Mouse (Mus musculus) inflammation-experienced regulatory T-cells, adult 16 weeks (primary cell): ENCODE results near the gene Sez6l2. TPM values are rescaled to one million over a fixed set of nuclear protein-coding genes. Genes with fewer than 3 reads are reported as not detected.

Experiments used
- polyA plus RNA-seq: library from polyadenylated mRNA; unstranded; fragments of 100-300 nt; shearing (Covaris generic); gene quantifications from one replicate; pipeline ENCODE4 v1.2.1, GENCODE M21; 2017

The Sez6l2 gene
- polyA plus RNA-seq, result 0.65 TPM

GRCm38 (mm10) chr7:126949793-126950646 is at the start of gene Sez6l2:
Gene Sez6l2, plus strand, starts transcription at chr7:126950563.

DNA sequence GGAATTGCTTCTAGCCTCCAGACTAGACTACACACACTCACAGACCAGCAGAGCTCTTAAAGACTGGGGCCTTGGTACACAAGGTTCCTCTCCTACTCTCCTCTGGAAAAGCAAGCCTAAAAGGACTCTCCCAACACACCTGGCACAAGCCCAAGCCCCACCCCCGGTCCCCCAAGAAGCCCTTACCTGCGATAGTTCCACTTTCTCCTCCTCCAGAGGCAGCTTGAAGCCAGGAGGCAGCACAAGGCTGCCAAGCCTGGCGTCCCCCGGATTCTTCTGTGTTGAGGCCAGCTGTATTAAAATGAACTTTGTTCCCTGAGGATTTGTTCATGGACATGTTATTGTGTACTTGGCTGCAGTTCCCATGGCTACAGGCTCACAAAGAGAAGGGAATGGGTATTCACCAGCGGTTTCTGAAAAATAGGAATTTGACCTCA is 27.7 kb upstream of the Sez6l2 start, which contains the start of gene Tmem219:
TSS of gene Tmem219 (minus strand) at position 294 of the 437 bp plus-strand sequence.

GRCm38 (mm10) chr7:126928384-126929037 is 21.9 kb upstream of the Sez6l2 start, which contains the start of gene Kctd13:
Gene Kctd13, plus strand, starts transcription at chr7:126928879.

GRCm38 (mm10) chr7:126949403-126949792 is 965 bp upstream of the Sez6l2 start, which contains the start of gene Asphd1:
Gene Asphd1, minus strand, starts transcription at chr7:126949582.

DNA sequence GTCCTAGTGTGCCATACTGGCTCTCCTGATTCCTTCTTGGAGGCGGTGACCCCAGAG is 25.4 kb downstream of the Sez6l2 start, which contains the start of gene Cdipt:
TSS of gene Cdipt (plus strand) at position 22 of the 57 bp plus-strand sequence.

GRCm38 (mm10) chr7:126975950-126976866 is 25.8 kb downstream of the Sez6l2 start, which contains the start of gene Cdiptos:
Gene Cdiptos, minus strand, starts transcription at chr7:126976098.

GRCm38 (mm10) chr7:127014320-127014719 is 64.0 kb downstream of the Sez6l2 start, which contains the start of gene Mvp:
Gene Mvp, minus strand, starts transcription at chr7:127014621.

GRCm38 (mm10) chr7:127016481-127016485 is 65.9 kb downstream of the Sez6l2 start, which contains the start of gene Pagr1b:
Gene Pagr1b, minus strand, starts transcription at chr7:127016484.

GRCm38 (mm10) chr7:127016971-127017949 is 66.9 kb downstream of the Sez6l2 start, which contains the start of gene Pagr1a:
Gene Pagr1a, minus strand, starts transcription at chr7:127017352.

Other genes starting within 250 kb of the Sez6l2 start
- gene Coro1a, start 242.8 kb upstream of the Sez6l2 start, polyA plus RNA-seq, result 3,429 TPM
- 33.0 TPM for gene Mapk3, start 191.0 kb upstream of the Sez6l2 start, polyA plus RNA-seq
- gene Gdpd3, start 184.2 kb upstream of the Sez6l2 start, polyA plus RNA-seq, result 1.9 TPM
- 379 TPM for gene Ypel3, start 173.6 kb upstream of the Sez6l2 start, polyA plus RNA-seq
- gene Tbx6, start 169.1 kb upstream of the Sez6l2 start, polyA plus RNA-seq, result 4.7 TPM
- 458 TPM for gene Ppp4c, start 158.1 kb upstream of the Sez6l2 start, polyA plus RNA-seq
- gene Fam57b, start 152.9 kb upstream of the Sez6l2 start, polyA plus RNA-seq, result not detected
- not detected for gene 4930451I11Rik, start 118.9 kb upstream of the Sez6l2 start, polyA plus RNA-seq
- gene Doc2a, start 103.1 kb upstream of the Sez6l2 start, polyA plus RNA-seq, result not detected
- gene Hirip3, start 88.6 kb upstream of the Sez6l2 start, polyA plus RNA-seq, result 18.3 TPM
- gene Ino80e, start 88.2 kb upstream of the Sez6l2 start, polyA plus RNA-seq, result 103 TPM
- 71.5 TPM for gene Taok2, start 65.9 kb upstream of the Sez6l2 start, polyA plus RNA-seq
- gene Tmem219, start 27.6 kb upstream of the Sez6l2 start, polyA plus RNA-seq, result 50.5 TPM
- 12.3 TPM for gene Kctd13, start 21.7 kb upstream of the Sez6l2 start, polyA plus RNA-seq
- not detected for gene Asphd1, start 981 bp upstream of the Sez6l2 start, polyA plus RNA-seq
- gene Cdipt, start 25.4 kb downstream of the Sez6l2 start, polyA plus RNA-seq, result 358 TPM
- gene Cdiptos, start 25.5 kb downstream of the Sez6l2 start, polyA plus RNA-seq, result 3.1 TPM
- gene Mvp, start 64.1 kb downstream of the Sez6l2 start, polyA plus RNA-seq, result 61.2 TPM
- 1.2 TPM for gene Pagr1b, start 65.9 kb downstream of the Sez6l2 start, polyA plus RNA-seq
- 166 TPM for gene Pagr1a, start 66.8 kb downstream of the Sez6l2 start, polyA plus RNA-seq
- gene Gm42742, start 70.5 kb downstream of the Sez6l2 start, polyA plus RNA-seq, result 47.3 TPM
- gene Prrt2, start 70.6 kb downstream of the Sez6l2 start, polyA plus RNA-seq, result 27.4 TPM
- 27.5 TPM for gene Maz, start 76.5 kb downstream of the Sez6l2 start, polyA plus RNA-seq
- gene Kif22, start 91.9 kb downstream of the Sez6l2 start, polyA plus RNA-seq, result 16.5 TPM
- not detected for gene Zg16, start 136.8 kb downstream of the Sez6l2 start, polyA plus RNA-seq
- gene AI467606, start 140.8 kb downstream of the Sez6l2 start, polyA plus RNA-seq, result 449 TPM
- gene Qprt, start 171.7 kb downstream of the Sez6l2 start, polyA plus RNA-seq, result 19.6 TPM
- gene Spn, start 187.3 kb downstream of the Sez6l2 start, polyA plus RNA-seq, result 78.6 TPM
- 89.7 TPM for gene Cd2bp2, start 245.5 kb downstream of the Sez6l2 start, polyA plus RNA-seq